Mouse (Mus musculus): Measurements from ENCODE around the gene Wdr73. TPM values are rescaled to one million over a fixed set of nuclear protein-coding genes. Genes with fewer than 3 reads are reported as not detected.

The Wdr73 gene
- polyA plus RNA-seq, 1 experiment from 2014 or later: 36.3 TPM

DNA sequence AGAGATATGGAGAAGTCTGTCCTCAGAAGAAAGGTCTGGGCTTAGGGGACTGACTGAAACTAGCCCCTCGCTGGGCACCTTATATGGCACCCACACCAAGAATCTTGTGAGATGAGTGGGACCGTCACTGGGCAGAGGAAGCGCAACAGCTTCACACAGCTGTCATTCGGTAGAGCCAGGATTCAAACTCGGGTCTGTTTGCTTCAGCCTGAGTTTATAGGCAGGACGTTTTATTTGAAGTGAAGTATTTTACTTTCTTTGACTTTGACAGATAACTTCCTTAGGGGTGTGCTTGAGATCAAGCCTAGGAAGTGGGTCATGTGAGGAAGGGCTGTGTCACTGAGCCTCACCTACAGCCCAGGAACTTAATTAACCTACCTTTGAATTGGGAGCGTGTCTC lies 35.5 kb downstream of the Wdr73 start:
- no peak overlapping the region for H3K9ac ChIP-seq (ENCODE audit: low read depth, low read length)
- peaks cover 26% of the 10 kb centered on the region for H3K36me3 ChIP-seq (ENCODE audit: control insufficient read depth, insufficient read depth, low read length)
- H3K27ac ChIP-seq (ENCODE audit: low read length): no peak overlapping the region
- WGBS: 92% methylated on average over 7 of the region's 7 CpGs
- no peak overlapping the region for H3K4me3 ChIP-seq (ENCODE audit: low read depth, low read length)
- peaks cover 33% of the 10 kb centered on the region for H3K4me1 ChIP-seq (ENCODE audit: control insufficient read depth, insufficient read depth, low read length)
- no peaks in the 10 kb centered on the region for H3K9me3 ChIP-seq (replicated peaks; ENCODE audit: control insufficient read depth, low read length, poor library complexity, severe bottlenecking)
- H3K27me3 ChIP-seq (ENCODE audit: control insufficient read depth, insufficient read depth, low read depth, low read length): no peaks in the 10 kb centered on the region
- ATAC-seq: no peak
- H3K4me2 ChIP-seq (ENCODE audit: low read length): no peak overlapping the region

DNA sequence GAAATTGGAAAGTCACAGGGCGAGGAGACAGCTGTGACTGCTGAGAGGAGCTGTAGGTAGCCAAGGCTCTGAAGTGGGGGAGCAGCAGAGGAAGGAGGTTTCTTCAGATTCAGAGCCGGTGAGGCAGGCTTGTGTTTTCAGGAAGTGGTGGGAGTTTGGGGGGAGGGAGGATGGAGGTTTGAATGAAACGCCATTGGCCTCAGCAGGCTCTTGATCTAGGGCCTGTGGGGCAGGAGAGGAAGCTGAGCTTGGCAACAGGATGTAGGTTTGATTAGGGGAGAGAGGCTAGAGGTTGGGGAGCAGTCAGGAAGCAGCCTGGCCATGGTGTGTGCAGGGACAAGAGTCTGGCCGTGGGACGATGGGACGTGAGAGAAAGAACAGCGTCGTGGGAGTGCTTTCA lies 36.2 kb downstream of the Wdr73 start:
- Histone ChIP-seq H3K9me3 (replicated peaks; ENCODE audit: control insufficient read depth, low read length, poor library complexity, severe bottlenecking) (no peaks in the 10 kb centered on the region), H3K27ac (ENCODE audit: low read length) (no peak overlapping the region), H3K27me3 (ENCODE audit: control insufficient read depth, insufficient read depth, low read depth, low read length) (no peaks in the 10 kb centered on the region), H3K9ac (ENCODE audit: low read depth, low read length) (no peak overlapping the region), H3K4me3 (ENCODE audit: low read depth, low read length) (no peak overlapping the region), H3K4me1 (ENCODE audit: control insufficient read depth, insufficient read depth, low read length) (peaks cover 36% of the 10 kb centered on the region), H3K36me3 (ENCODE audit: control insufficient read depth, insufficient read depth, low read length) (peaks cover 23% of the 10 kb centered on the region), H3K4me2 (ENCODE audit: low read length) (no peak overlapping the region)
- ATAC-seq: no peak
- WGBS: 87% methylated on average over 8 of the region's 8 CpGs

DNA sequence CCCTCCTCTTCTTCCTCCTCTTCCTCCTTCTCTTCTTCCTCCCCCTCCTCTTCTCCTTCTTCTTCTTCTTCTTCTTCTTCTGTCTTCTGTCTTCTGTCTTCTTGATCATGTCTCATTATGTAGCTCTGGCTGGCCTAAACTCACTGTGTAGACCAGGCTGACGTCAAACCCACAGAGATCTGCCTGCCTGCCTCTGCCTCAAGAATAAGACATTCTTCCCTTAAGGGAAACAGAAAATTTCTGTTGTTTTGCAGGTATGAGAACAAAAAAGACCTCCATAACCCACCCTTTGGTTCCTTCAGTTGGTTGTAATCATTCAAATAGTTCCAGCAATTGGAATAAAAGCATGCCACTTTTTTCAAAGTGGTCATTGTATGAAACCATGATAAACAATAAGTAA lies 36.9 kb downstream of the Wdr73 start:
- Histone ChIP-seq H3K36me3 (ENCODE audit: control insufficient read depth, insufficient read depth, low read length) (peaks cover 19% of the 10 kb centered on the region), H3K4me3 (ENCODE audit: low read depth, low read length) (no peak overlapping the region), H3K27me3 (ENCODE audit: control insufficient read depth, insufficient read depth, low read depth, low read length) (no peaks in the 10 kb centered on the region), H3K4me1 (ENCODE audit: control insufficient read depth, insufficient read depth, low read length) (peaks cover 36% of the 10 kb centered on the region), H3K9ac (ENCODE audit: low read depth, low read length) (no peak overlapping the region), H3K27ac (ENCODE audit: low read length) (no peak overlapping the region), H3K4me2 (ENCODE audit: low read length) (peak overlapping the region; percentile 68; the same call in 1 of the 2 replicates), H3K9me3 (replicated peaks; ENCODE audit: control insufficient read depth, low read length, poor library complexity, severe bottlenecking) (no peaks in the 10 kb centered on the region)
- no peak for ATAC-seq
- 65% methylated on average over 1 of the region's 1 CpGs for WGBS

DNA sequence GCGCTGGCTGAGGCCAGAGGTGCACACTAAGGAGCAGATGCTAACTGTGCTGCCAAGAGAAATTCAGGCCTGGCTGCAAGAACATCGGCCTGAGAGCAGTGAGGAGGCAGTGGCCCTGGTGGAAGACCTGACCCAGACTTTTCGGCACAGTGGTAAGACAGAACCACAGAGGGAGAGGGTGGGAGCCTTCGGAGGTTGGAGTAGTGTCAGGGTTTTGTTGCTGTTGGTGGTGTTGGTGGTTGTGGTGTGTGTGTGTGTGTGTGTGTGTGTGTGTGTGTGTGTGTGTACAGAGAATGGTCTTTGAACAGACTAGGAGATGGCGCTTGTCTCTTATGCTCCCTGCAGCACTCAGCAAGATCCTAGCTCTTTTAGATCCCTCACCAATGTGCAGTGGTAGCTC lies 37.5 kb downstream of the Wdr73 start:
- Histone ChIP-seq H3K27me3 (ENCODE audit: control insufficient read depth, insufficient read depth, low read depth, low read length) (no peaks in the 10 kb centered on the region), H3K4me2 (ENCODE audit: low read length) (peak overlapping the region; percentile 68; the same call in 1 of the 2 replicates), H3K27ac (ENCODE audit: low read length) (no peak overlapping the region), H3K9ac (ENCODE audit: low read depth, low read length) (peak overlapping the region; percentile 27), H3K4me3 (ENCODE audit: low read depth, low read length) (0 out of 2 replicates have a peak overlapping the region, but pooled peaks have one; percentile 2), H3K36me3 (ENCODE audit: control insufficient read depth, insufficient read depth, low read length) (peaks cover 19% of the 10 kb centered on the region), H3K9me3 (replicated peaks; ENCODE audit: control insufficient read depth, low read length, poor library complexity, severe bottlenecking) (no peaks in the 10 kb centered on the region), H3K4me1 (ENCODE audit: control insufficient read depth, insufficient read depth, low read length) (peaks cover 36% of the 10 kb centered on the region)
- WGBS: 78% methylated on average over 5 of the region's 5 CpGs
- no peak for ATAC-seq

DNA sequence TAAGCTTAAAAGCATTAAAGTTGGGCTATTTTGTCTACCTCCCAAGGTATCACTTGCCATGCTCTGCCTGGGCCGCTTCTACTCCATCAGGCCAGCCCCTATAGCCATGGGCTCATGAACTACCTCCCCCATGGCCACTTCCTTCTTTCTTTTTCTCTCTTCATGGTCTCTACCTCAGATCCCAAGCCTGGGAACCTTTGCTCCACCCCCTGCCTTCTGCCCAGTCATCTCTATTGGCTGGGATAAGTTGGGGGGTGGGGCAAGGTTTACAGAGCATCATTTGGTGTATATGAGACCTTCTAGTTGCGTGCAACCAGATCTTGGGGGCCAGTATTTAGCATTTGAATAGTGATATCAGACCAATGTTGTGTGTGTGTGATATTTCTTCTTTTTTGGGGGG lies 38.6 kb downstream of the Wdr73 start:
- Histone ChIP-seq H3K4me2 (ENCODE audit: low read length) (peak overlapping the region; percentile 68), H3K4me3 (ENCODE audit: low read depth, low read length) (0 out of 2 replicates have a peak overlapping the region, but pooled peaks have one; percentile 11), H3K36me3 (ENCODE audit: control insufficient read depth, insufficient read depth, low read length) (peaks cover 10% of the 10 kb centered on the region), H3K9me3 (replicated peaks; ENCODE audit: control insufficient read depth, low read length, poor library complexity, severe bottlenecking) (no peaks in the 10 kb centered on the region), H3K9ac (ENCODE audit: low read depth, low read length) (no peak overlapping the region), H3K27ac (ENCODE audit: low read length) (no peak overlapping the region), H3K4me1 (ENCODE audit: control insufficient read depth, insufficient read depth, low read length) (peaks cover 36% of the 10 kb centered on the region), H3K27me3 (ENCODE audit: control insufficient read depth, insufficient read depth, low read depth, low read length) (no peaks in the 10 kb centered on the region)
- ATAC-seq: no peak
- WGBS: 96% methylated on average over 2 of the region's 2 CpGs

DNA sequence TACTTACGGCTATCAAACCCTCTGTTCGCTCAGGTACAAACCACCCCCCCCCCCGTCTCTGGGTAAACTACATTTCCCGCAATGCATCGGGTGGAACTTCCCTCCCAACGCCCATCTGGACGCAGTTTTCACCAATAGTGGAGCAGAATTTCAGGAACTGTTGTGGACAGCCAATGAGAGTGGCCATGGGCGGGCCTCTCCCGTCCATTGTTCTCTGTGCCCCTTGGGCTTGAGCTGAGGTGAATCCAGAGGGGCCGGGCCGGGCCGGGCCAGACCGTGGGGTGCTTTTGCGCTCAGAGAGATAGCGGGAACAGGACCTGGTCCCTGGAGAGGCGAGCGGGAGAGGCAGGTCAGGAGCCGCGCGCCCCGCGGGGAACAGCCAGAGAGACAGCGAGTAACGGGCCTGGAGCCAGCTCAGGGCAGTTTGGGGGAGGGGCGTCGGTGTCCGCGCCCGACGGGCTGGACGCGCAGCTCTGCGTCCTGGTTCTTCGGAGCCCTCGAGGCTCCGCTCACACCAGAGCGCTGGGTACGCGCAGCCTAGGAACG lies 40.3 kb downstream of the Wdr73 start, which contains the start of gene Zscan2:
Gene Zscan2 (plus strand): TSS at position 192 of the 546 bp plus-strand sequence.
- Histone ChIP-seq H3K36me3 (ENCODE audit: control insufficient read depth, insufficient read depth, low read length) (0 out of 2 replicates have a peak, but pooled peaks cover 5% of the 10 kb centered on the region), H3K9me3 (replicated peaks; ENCODE audit: control insufficient read depth, low read length, poor library complexity, severe bottlenecking) (no peaks in the 10 kb centered on the region), H3K27me3 (ENCODE audit: control insufficient read depth, insufficient read depth, low read depth, low read length) (no peaks in the 10 kb centered on the region), H3K4me1 (ENCODE audit: control insufficient read depth, insufficient read depth, low read length) (peaks cover 36% of the 10 kb centered on the region), H3K27ac (ENCODE audit: low read length) (peak within 1 kb of the TSS; percentile 92), H3K4me2 (ENCODE audit: low read length) (peak within 1 kb of the TSS; percentile 68), H3K4me3 (ENCODE audit: low read depth, low read length) (peak within 1 kb of the TSS; percentile 83), H3K9ac (ENCODE audit: low read depth, low read length) (peak within 1 kb of the TSS; percentile 98)
- 0% methylated on average over 35 of the region's 40 CpGs for WGBS
- ATAC-seq: peak; percentile 98

DNA sequence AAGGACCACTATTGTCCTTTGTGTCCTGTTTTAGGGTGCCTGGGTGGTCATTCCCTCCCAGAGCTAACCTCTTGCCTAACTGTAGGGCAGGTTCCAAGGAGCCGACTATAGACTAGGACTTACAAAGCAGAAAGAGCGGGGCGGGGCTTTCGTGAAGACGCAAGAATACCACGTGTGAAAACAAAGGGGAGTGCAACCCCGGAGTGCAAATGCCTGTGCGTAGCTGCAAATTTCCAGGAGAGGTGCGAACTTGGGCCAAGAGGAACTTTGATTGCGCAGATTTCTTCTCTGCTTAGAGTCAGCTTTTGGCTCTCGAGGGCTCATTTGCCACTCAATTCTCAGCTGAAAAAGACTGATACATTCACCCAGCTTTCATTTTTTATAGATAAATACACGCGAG lies 40.8 kb downstream of the Wdr73 start:
- Histone ChIP-seq H3K36me3 (ENCODE audit: control insufficient read depth, insufficient read depth, low read length) (0 out of 2 replicates have a peak, but pooled peaks cover 3% of the 10 kb centered on the region), H3K9me3 (replicated peaks; ENCODE audit: control insufficient read depth, low read length, poor library complexity, severe bottlenecking) (no peaks in the 10 kb centered on the region), H3K27me3 (ENCODE audit: control insufficient read depth, insufficient read depth, low read depth, low read length) (no peaks in the 10 kb centered on the region), H3K27ac (ENCODE audit: low read length) (0 out of 2 replicates have a peak overlapping the region, but pooled peaks have one; percentile 25), H3K4me2 (ENCODE audit: low read length) (peak overlapping the region; percentile 67), H3K4me1 (ENCODE audit: control insufficient read depth, insufficient read depth, low read length) (peaks cover 36% of the 10 kb centered on the region), H3K9ac (ENCODE audit: low read depth, low read length) (peak overlapping the region; percentile 56), H3K4me3 (ENCODE audit: low read depth, low read length) (peak overlapping the region; percentile 83)
- peak; percentile 76 for ATAC-seq
- WGBS: 1% methylated on average over 13 of the region's 13 CpGs

DNA sequence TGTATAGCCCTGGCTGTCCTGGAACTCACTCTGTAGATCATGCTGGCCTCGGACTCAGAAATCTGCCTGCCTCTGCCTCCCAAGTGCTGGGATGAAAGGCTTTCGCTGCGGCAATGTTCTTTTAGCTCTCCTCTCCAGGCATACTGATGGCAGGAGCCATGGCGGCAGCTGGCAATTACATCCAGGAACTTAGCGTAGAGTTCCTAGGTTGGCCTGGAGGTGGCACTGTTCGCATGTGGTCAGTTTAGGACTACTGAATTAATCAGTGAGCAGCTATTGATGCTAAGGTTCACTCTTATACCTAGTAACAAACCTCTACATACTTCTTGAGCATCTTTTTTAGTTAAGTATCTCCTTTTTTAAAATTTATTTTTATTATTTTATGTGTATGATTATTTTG lies 43.9 kb downstream of the Wdr73 start:
- no peak overlapping the region for H3K9ac ChIP-seq (ENCODE audit: low read depth, low read length)
- H3K9me3 ChIP-seq (replicated peaks; ENCODE audit: control insufficient read depth, low read length, poor library complexity, severe bottlenecking): no peaks in the 10 kb centered on the region
- no peak overlapping the region for H3K27ac ChIP-seq (ENCODE audit: low read length)
- H3K4me3 ChIP-seq (ENCODE audit: low read depth, low read length): no peak overlapping the region
- H3K4me1 ChIP-seq (ENCODE audit: control insufficient read depth, insufficient read depth, low read length): peaks cover 9% of the 10 kb centered on the region
- H3K36me3 ChIP-seq (ENCODE audit: control insufficient read depth, insufficient read depth, low read length): no peaks in the 10 kb centered on the region
- H3K4me2 ChIP-seq (ENCODE audit: low read length): no peak overlapping the region
- H3K27me3 ChIP-seq (ENCODE audit: control insufficient read depth, insufficient read depth, low read depth, low read length): no peaks in the 10 kb centered on the region
- WGBS: 34% methylated on average over 6 of the region's 6 CpGs
- ATAC-seq: no peak

DNA sequence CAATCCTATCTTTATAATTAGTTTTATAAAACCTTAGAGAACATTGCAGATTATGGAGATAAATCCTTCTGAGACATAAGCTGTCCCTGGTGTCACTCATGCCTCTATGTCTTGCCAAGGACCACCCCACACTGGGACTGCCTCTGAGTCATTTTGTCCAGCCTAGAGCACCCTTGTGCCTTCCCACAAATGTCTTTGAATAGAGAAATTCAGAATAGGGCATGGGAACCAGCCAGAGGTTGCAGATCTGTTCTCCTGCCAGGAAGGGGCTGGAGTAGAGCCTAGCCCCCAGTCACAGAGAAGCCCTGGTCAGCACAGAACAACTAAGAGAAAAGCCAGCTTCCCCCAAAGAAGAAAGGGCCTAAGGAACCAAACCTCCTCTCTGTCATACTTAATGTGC lies 45.8 kb downstream of the Wdr73 start:
- 0 out of 2 replicates have a peak, but pooled peaks have one; percentile 17 for ATAC-seq
- no peak overlapping the region for H3K4me3 ChIP-seq (ENCODE audit: low read depth, low read length)
- H3K9me3 ChIP-seq (replicated peaks; ENCODE audit: control insufficient read depth, low read length, poor library complexity, severe bottlenecking): no peaks in the 10 kb centered on the region
- H3K9ac ChIP-seq (ENCODE audit: low read depth, low read length): no peak overlapping the region
- no peaks in the 10 kb centered on the region for H3K27me3 ChIP-seq (ENCODE audit: control insufficient read depth, insufficient read depth, low read depth, low read length)
- H3K36me3 ChIP-seq (ENCODE audit: control insufficient read depth, insufficient read depth, low read length): no peaks in the 10 kb centered on the region
- H3K27ac ChIP-seq (ENCODE audit: low read length): no peak overlapping the region
- H3K4me1 ChIP-seq (ENCODE audit: control insufficient read depth, insufficient read depth, low read length): peaks cover 3% of the 10 kb centered on the region; the same call in 1 of the 2 replicates
- no peak overlapping the region for H3K4me2 ChIP-seq (ENCODE audit: low read length)

All from midbrain, embryonic 16.5 days (tissue).